Mouse (Mus musculus): Measurements from ENCODE around the gene Lrch1. TPM values are rescaled to one million over a fixed set of nuclear protein-coding genes. Genes with fewer than 3 reads are reported as not detected.
A peak's percentile ranks its signal among the peaks of the same experiment; 100 is the strongest.

Gene Lrch1
- 10 to 100 TPM; 20.7 to 25.4 TPM for total RNA-seq (2021)
- long read RNA-seq, experiment 1, partial matches to known transcripts, result 2 of 11 reads
- long read RNA-seq, experiment 1, other reads (novel, unspliced or antisense), result 8 of 11 reads
- long read RNA-seq, experiment 2, partial matches to known transcripts, result 0 of 11 reads
- long read RNA-seq, experiment 2, other reads (novel, unspliced or antisense), result 10 of 11 reads

DNA sequence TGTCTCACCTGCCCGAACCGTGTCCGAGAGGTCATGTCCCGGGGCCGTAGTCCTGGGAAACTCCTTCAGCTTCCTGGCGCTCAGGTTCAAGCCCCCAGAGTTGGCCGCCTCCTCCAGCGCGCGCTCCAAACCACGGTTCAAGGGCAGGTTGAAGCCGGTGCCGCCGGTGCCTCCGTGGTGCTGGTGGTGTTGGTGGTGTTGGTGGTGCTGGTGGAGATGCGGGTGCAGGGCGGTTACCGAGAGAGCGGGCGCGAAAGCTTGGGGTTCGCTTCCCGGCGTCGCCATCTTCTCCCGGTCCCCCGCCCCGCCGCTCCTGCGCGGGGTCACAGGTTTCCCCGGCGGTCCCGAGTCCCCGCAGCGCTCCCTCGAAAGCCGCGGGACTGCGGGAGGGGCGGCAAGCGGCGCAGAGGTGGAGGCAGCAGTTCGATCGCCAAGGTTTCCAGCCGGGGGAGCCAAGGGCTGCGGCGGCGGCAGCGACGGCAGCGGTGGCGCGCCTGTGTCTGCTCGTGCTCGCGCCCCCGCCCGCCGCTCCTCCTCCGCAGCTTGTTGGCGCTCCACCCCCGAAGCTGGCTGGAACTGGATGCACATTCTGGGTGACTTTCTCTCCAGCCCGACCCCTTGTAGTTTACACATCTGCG is at the start of gene Lrch1:
Lrch1 (minus strand) TSS at position 501 of the 638 bp plus-strand sequence.
- intact Hi-C loops (cut with DNase I), result loop anchor here (2.0 to 5.0 kb wide), 3 partner anchors 35 to 183 kb away; no protein-coding TSS in a partner anchor
- DNase-seq (ENCODE audit: low spot score in 2 of 2), result peak; percentile 79 to 80

DNA sequence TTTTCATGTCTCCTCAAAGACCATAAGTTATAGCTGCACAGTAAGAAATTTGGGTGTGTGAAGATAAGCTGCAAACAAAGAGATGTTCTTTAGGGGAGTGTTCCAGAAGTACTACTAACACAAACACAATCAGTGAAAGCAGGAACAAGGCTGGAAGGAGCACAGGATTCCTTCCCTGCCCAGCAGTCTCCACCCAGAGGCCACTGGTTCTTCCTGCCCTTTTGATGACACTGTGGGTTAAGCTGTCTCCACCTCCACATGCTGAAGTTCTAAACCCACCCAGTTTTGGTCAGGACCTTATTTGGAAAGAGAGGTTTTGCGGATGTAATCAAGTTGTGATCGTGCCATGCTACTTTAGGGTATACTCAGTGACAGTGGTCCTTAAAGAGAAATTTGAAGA is 49.4 kb upstream of the Lrch1 start:
- intact Hi-C loops (cut with DNase I), result no loop called here
- no peak for DNase-seq (ENCODE audit: low spot score in 2 of 2)

DNA sequence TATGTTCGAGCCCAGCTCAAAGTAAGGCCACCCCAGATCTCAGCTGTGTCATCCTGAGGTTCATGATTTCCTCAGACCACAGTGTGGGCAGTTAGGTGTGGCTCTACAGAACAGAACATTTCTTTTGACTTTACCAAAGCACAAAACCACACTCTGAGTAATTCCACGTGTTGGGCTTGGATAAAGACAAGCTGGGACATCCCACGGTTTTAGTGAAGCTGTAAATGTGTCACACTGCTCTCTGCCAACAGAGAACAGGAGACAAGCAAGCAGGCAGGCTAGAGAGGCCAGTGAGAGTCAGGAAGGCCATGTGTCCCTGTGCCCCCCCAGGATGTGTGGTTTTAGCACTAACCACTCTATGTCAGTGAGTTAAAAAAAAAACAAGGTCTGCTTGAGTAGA is 48.9 kb upstream of the Lrch1 start:
- DNase-seq (ENCODE audit: low spot score in 2 of 2), result peak in 1 of 2 experiments; percentile 36
- intact Hi-C loops (cut with DNase I), result no loop called here

DNA sequence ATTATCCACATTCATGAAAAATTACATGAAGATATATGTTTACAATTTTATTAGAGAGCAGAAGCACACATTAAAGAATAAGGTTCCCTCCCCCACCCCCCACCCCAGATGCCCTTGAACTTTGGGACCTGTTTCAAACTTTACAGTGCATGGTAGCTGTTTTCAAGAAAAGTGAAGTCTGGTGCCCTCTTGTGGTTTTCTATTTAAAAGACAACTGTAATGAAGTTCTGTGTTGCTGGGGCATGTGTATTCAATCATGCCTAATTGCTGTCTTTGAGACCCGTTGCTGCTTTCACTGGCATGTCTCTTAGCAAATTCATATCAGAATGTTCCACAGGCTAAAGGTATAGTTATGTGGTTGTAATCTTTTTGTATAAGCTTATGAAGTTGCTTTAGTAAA is 42.8 kb upstream of the Lrch1 start:
- DNase-seq (ENCODE audit: low spot score in 2 of 2), result peak; percentile 36 to 60

DNA sequence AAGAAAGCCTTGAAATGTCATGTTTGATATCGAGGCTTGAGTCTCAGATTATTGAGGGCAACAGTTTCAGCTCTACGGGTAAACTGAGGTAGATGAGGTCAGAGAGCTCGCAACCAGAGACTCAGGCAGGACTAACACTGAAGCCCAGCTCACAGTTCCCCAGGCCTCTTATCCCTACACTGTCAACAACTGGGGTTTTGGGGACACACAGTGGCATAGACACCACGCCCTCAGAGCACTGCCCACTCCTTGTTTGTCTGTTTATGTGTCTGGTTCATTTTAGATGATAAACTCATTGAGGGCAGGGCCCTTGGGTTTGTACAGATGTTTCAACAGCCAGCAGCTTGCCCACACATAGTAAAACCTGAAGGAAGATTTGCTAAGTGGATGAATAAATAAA is 42.2 kb upstream of the Lrch1 start:
- intact Hi-C loops (cut with DNase I), result loop anchor here (2.0 kb wide), 1 partner anchor 225 kb away; no protein-coding TSS in a partner anchor
- no peak for DNase-seq (ENCODE audit: low spot score in 2 of 2)

More for the DNA sequence above, 42.8 kb upstream of the Lrch1 start:
- intact Hi-C loops (cut with DNase I), result loop anchor here (2.0 kb wide), 1 partner anchor 226 kb away; no protein-coding TSS in a partner anchor

DNA sequence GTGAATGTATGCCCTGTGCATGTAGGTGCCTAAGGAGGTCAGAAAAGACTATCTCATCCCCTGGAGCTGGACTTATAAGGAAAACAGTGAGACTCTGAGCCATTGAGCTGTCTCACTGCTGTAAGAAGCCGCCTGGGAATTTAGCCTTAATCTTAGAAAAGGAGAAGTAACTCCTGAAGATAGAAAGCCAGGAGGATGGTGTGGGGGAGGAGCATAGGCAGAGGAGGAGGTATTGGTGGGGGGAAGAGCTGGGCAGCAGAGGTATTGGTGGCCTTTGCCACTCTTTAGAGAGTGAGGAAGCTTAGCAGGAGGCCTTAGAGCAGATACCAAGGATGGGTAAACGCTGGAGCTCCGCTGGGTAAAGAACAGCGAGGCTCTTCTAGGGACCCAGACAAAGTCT is 41.6 kb upstream of the Lrch1 start:
- intact Hi-C loops (cut with DNase I), result no loop called here
- DNase-seq (ENCODE audit: low spot score in 2 of 2), result no peak

DNA sequence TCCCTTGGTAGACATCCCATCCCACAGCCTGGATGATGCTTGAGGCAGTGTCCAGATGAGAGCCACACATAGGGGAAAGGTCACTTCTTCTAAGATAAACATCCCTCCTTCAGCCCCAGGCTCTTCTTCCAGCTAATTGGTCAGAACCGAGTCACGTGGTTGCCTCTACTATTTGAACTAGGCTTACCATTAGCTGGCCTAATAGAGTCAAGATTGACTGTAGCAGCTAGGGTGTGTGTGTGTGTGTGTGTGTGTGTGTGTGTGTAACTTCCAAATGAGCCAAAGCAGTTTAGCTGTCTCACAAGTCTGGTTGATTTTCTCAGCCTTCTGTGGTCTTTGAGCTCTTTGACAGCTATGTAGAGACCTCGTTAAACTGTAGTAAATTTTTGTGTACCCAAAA is 38.9 kb upstream of the Lrch1 start:
- intact Hi-C loops (cut with DNase I), result no loop called here

DNA sequence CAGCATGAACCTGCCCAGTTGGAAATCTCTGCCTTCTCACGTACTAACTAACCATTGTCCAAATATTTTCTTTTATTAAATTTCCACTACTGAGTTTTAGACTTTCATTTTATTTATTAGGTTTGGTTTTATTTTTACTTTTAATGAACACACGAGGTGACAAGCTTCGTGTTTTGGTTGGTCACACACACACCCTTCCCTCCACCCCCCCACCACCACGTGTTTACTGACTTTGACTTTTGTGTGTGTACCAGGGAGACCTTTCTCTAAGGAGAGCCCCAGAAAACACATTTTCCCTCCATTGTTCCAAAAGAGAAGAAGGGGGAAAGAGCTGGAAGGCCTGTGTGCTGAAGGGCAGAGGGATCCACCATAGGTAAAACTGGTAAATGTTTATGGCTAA is 38.0 kb upstream of the Lrch1 start:
- intact Hi-C loops (cut with DNase I), result no loop called here
- DNase-seq (ENCODE audit: low spot score in 2 of 2), result no peak

More for the DNA sequence above, 38.9 kb upstream of the Lrch1 start:
- DNase-seq (ENCODE audit: low spot score in 2 of 2), result no peak

DNA sequence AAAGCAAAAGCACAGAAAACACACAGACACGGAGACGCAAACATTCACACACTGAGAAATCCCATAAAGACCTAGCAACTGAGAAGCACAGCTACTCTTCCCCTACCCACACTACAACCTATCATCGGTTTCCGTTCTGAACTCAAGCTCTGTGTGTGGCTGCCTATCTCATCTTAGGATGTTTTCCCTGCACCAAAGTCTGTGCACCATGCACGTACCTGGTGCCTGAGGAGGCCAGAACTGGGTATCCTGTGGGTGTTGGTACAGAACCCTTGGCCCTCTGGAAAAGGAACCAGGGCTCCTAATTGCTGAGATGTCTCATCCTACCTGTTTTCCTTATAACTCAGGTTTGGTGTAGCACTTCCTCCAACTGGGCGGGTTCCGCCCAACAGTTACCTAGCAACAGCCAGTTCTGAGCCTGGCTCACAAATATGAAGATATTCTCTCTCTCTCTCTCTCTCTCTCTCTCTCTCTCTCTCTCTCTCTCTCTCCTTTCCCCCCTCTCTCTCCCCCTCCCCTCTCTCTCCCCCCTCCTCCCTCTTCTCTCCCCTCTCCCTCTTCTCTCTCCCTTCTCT is 37.2 kb upstream of the Lrch1 start:
- DNase-seq (ENCODE audit: low spot score in 2 of 2), result peak; percentile 13 to 22
- intact Hi-C loops (cut with DNase I), result no loop called here

DNA sequence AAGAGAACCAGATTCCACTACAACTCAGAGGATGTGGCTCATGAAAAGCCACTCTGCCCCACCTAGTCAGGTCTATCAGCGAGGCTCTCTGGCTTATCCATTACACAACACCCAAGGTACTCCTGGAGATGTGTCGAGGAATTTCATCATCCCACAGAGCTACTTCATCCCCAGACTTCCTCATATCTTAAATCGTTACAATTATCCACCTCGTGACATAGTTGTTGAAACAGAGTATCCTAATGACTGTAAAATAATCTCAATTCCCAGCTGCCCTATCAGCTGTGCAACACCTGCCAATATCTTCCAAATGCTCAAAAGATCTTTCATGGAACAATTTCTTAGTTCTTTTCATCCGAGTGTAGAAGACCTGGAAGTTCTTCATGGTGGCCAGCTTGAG is 35.4 kb upstream of the Lrch1 start:
- intact Hi-C loops (cut with DNase I), result no loop called here
- no peak for DNase-seq (ENCODE audit: low spot score in 2 of 2)

DNA sequence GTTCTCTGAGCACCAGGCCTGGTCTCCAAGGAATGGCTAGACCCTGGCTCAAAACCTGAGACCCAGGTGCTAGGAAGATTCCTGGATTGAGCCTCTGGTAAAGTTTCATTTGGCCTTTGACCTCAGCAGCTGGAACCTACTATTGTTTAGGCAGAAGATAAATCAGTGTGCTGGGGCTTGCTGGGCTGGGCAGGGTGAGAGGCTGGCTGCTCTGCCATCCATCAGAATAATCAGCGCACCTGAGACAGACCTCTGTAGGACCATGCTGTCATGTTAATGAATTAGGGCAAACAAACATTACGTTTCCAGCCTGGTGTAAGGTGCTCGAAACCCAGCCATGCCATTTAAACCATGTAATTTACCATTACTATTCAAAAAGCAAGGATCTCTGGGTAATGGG is 33.3 kb upstream of the Lrch1 start:
- intact Hi-C loops (cut with DNase I), result no loop called here
- DNase-seq (ENCODE audit: low spot score in 2 of 2), result no peak

DNA sequence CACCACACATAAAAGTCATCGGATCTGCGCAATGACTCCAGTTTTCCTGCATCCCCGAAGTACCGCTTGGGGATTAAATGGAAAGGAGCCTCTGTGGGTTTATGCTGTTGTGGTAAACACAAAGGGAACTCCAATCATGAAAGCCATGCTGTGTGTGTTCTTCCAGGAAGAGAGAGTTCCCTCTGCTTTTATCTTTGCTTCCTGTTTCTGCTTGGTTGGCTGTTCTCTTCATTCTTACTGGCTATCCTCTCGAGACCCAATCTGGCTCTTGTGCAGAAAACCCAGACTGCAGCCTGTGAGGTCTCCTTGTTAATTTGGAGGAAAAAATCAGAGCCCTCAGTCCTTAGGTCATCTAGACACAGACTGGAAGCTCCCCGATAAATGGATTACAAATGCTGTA is 29.3 kb upstream of the Lrch1 start:
- intact Hi-C loops (cut with DNase I), result no loop called here
- DNase-seq (ENCODE audit: low spot score in 2 of 2), result no peak

DNA sequence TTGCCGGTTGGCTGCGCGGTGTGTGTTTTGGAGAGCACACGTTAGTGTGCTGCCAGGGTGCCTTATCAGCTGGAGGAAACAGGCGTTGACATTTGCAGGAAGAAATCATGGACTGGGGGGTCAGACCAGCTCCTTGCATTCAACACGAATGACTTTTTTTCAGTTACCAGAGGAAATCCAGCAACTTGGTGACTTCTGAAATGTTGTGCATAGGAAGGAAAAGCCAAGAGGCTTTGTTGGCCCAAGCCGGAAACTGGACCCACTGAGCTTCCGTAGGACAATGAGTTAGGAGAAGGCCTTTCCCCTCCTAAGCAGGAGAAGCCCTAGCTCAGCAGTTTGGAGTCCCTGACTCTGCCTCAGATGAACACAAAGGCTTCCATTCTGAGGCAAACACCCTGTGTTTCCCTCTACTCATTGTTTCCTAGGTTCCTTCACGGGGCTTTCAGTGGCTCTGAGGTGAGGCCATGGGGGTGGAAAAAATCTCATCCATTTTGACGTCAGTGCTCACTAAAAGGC is 26.5 kb upstream of the Lrch1 start:
- DNase-seq (ENCODE audit: low spot score in 2 of 2), result no peak

DNA sequence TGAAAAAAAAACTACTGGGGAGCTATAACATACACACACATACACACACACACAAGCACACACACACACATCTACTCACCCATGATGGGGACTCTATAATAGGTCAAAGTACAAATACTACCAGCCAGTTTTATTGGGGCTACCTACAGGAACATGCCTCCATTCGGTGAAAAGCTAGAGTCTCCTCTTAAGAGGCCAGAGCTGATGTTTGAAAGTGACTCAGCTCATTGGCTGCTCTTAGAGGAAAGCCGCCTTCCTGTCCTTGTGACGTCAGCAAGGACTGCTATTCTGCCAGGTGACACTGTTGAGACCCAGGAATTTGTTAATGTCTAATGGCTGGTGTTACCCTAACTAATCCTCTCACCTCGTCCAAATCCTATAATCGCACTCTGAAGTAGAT is 25.0 kb upstream of the Lrch1 start:
- intact Hi-C loops (cut with DNase I), result no loop called here
- DNase-seq (ENCODE audit: low spot score in 2 of 2), result no peak

More for the DNA sequence above, 26.5 kb upstream of the Lrch1 start:
- intact Hi-C loops (cut with DNase I), result no loop called here

DNA sequence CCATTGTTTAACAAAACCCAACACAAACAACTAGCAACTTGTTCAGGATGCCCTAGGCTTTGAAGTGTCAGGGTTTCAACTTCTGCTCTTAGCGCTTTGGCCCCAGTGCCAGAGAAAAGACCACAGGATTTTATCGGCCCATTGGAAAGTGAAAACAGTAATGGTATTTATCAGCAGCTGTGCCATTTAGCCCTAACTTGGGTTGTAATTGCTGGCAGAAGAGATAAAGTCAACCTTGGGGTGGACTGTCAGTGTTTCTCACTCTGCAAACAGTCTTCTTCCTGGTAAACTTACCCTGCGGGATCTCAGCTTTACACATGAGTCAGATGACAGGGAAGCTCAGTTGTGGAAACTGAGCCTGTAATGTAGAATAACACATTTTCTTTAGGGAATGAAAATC is 24.5 kb upstream of the Lrch1 start:
- intact Hi-C loops (cut with DNase I), result no loop called here
- no peak for DNase-seq (ENCODE audit: low spot score in 2 of 2)

DNA sequence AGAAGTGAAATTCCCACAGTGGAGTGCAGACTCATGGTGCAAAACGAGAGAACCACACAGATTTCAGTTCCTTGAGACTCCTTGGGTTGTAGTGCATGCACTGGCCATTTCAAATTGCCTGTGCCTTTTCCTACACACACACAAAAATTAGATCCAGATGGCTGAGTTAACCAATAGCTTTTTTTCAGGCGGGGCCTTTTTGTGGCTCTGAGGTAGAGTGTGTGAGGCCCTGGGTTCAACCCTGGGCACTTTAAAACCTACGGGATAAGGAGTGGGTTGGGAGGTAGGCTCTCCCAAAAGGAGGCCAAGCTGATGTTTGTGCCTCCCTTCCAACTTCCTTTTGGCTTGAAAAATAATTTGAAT is 15.7 kb upstream of the Lrch1 start:
- intact Hi-C loops (cut with DNase I), result no loop called here
- no peak for DNase-seq (ENCODE audit: low spot score in 2 of 2)

DNA sequence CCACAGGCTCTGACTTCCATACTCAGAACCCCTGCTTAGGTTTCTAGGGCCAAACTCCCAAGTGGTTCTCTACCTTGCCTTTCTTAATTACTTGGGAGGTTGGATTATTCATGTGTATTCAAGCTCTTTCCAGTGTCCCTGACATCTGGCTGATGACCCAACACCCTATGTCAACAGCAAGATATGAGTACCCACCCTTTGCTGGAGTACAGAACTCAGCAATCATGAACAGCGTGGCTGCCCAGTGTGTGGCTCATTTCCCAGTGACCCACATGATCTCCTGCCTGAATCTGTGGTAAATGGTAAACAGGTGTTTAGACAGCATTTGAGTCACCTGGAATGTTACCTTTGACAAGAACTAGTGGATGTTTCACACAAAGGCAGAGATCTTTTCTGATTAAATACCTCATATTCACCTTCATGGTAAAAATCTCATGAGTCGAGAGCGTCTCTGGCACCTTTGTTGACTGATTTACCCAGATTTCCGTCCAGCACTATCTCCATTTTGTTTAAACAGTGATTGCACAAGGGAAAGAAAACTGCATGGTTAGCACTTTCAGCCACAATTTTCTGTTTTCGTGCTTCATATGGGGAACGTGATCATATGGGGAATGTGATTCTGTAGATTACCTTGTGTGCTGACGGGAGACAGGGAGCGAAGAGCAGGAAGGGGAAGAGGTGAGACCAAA is 15.2 kb upstream of the Lrch1 start:
- intact Hi-C loops (cut with DNase I), result no loop called here

DNA sequence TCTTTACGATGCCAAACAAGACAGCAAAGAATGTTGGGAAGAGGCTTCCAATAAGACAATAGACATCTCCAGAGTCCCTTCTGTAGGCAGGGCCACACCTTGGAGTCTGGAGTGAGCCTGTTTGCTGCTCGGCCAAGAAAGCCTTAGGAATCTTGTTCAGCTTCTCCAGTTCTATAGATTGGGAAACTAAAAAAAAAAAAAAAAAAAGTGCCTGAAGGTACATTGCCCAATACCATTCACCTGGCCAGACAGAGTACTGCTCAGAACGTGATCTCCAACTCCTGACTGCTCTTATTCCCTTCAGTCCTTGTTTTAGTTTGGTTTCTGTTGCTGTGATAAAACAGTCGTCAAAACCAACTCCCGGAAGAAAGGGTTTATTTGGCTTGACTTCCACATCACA is 12.9 kb upstream of the Lrch1 start:
- no peak for DNase-seq (ENCODE audit: low spot score in 2 of 2)
- intact Hi-C loops (cut with DNase I), result no loop called here

More for the DNA sequence above, 15.2 kb upstream of the Lrch1 start:
- DNase-seq (ENCODE audit: low spot score in 2 of 2), result no peak

DNA sequence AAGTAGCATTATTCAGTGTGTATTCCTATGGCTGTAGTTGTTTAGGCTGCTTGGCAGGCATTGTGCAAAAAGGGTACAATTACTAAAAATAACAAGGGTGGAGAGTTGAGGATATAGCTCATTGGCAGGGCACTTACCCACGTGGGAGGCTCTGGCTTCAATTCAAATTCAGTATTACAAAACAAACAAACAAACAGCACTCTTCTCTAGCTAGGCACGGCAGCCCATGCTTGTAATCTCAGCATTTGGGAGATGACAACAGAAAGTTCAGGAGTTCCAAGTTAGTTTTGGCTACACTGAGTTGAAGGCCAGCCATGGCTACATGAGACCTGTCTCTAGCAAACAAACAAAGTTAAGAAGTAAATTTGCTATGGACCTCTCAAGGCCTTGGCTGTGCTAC is 9.0 kb upstream of the Lrch1 start:
- DNase-seq (ENCODE audit: low spot score in 2 of 2), result no peak
- intact Hi-C loops (cut with DNase I), result no loop called here

DNA sequence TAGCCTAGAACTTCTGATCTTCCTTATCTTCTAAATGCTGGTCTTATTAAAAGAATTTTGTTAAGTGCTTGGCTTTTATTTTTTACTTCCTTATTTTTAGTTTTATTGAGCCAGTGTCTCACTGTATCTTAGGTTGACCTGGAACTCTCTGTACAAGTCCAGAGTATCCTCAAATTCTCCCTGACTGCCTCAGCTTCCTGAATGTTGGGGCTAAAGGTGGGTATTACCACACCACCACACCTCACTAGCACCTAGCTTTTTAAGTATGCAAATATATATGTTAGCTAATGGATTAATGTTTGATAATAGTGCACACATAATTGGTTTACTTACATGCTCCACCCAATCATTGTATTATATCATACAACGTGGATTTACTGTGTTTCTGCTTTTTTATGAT is 8.6 kb upstream of the Lrch1 start:
- DNase-seq (ENCODE audit: low spot score in 2 of 2), result no peak
- intact Hi-C loops (cut with DNase I), result no loop called here

All from left cerebral cortex, postnatal 14 days (tissue).